Mouse (Mus musculus) megakaryocyte progenitor cell, adult 5-6 weeks (primary cell): ENCODE measurements around the gene Gm2a. TPM values are rescaled to one million over a fixed set of nuclear protein-coding genes. Genes with fewer than 3 reads are reported as not detected.
"Not testable (repeated sequence)": the region's sequence is repeated elsewhere in the genome, so short reads cannot be mapped to it uniquely, and the experiment has no call there.

Source experiments
- ATAC-seq: replicated peaks from 2 replicates; pipeline ENCODE4 v1.8.0; 2016; ENCODE audit warnings: mild to moderate bottlenecking, moderate TSS enrichment, inconsistent platforms; ENCODE audit not compliant: poor library complexity
- total RNA-seq, 2 experiments: library from RNA; stranded (forward) in 1 of 2; stranded (reverse) in 1 of 2; fragments of 157-497, 149-512 nt in 1 of 2; fragments of 200-1000 nt in 1 of 2; gene quantifications; 2 replicates each; pipeline versions ENCODE4 v1.2.3 to v1.2.4; 2015 to 2017

Gene Gm2a
- total RNA-seq, 2 experiments from 2014 or later = 53.6 to 92.0 TPM

- ATAC-seq = not testable (repeated sequence)
Observed at GRCm38 (mm10) chr11:55096296-55096695, 1.6 kb upstream of the Gm2a start.

- no peak; the same call in 1 of the 2 replicates for ATAC-seq
Observed at GRCm38 (mm10) chr11:55096731-55097462, 1.0 kb upstream of the Gm2a start.

- no peak for ATAC-seq
Observed at GRCm38 (mm10) chr11:55098189-55098915, 437 bp downstream of the Gm2a start.

- ATAC-seq = no peak
Observed at GRCm38 (mm10) chr11:55099019-55099771, 1.3 kb downstream of the Gm2a start.

GRCm38 (mm10) chr11:55099868-55100267 is 2.0 kb downstream of the Gm2a start:
- 0 out of 2 replicates have a peak, but pooled peaks have one; percentile 12 for ATAC-seq

- ATAC-seq = no peak
Observed at GRCm38 (mm10) chr11:55102015-55102414, 4.1 kb downstream of the Gm2a start.

- ATAC-seq = no peak
Observed at GRCm38 (mm10) chr11:55103229-55103628, 5.3 kb downstream of the Gm2a start.

- no peak for ATAC-seq
Observed at GRCm38 (mm10) chr11:55105389-55105788, 7.5 kb downstream of the Gm2a start.

GRCm38 (mm10) chr11:55106636-55107035 is 8.7 kb downstream of the Gm2a start:
- peak; percentile 81 for ATAC-seq

- no peak for ATAC-seq
Observed at GRCm38 (mm10) chr11:55109521-55110300, 11.8 kb downstream of the Gm2a start.

- no peak for ATAC-seq
Observed at GRCm38 (mm10) chr11:55110566-55111169, 12.8 kb downstream of the Gm2a start.

- ATAC-seq = peak; percentile 92
Observed at GRCm38 (mm10) chr11:55113209-55113860, 15.4 kb downstream of the Gm2a start.

- ATAC-seq = not testable (repeated sequence)
Observed at GRCm38 (mm10) chr11:55113861-55114250, 15.9 kb downstream of the Gm2a start.

- ATAC-seq = no peak
Observed at GRCm38 (mm10) chr11:55114291-55114690, 16.4 kb downstream of the Gm2a start.

- ATAC-seq = no peak
Observed at GRCm38 (mm10) chr11:55116004-55116403, 18.1 kb downstream of the Gm2a start.

GRCm38 (mm10) chr11:55117031-55117430 is 19.1 kb downstream of the Gm2a start:
- peak; percentile 22 for ATAC-seq

- ATAC-seq = no peak
Observed at GRCm38 (mm10) chr11:55120279-55120678, 22.4 kb downstream of the Gm2a start.

- peak; percentile 54 for ATAC-seq
Observed at GRCm38 (mm10) chr11:55120821-55121271, 22.9 kb downstream of the Gm2a start.

- peak; percentile 33; the same call in 1 of the 2 replicates for ATAC-seq
Observed at GRCm38 (mm10) chr11:55121430-55121829, 23.5 kb downstream of the Gm2a start.

GRCm38 (mm10) chr11:55126663-55127062 is 28.7 kb downstream of the Gm2a start:
- ATAC-seq = peak; percentile 46
